Mouse (Mus musculus): Measurements from ENCODE around the gene Socs3.

The Socs3 gene

GRCm38 (mm10) chr11:117969945-117970872 lies at the start of gene Socs3:
TSS of gene Socs3 (minus strand) at chr11:117970047.
- in situ Hi-C loops (cut with MboI; ENCODE audit: low pct_unique_long_range_greater_than_20kb in 1 of 2, low sequenced_read_pairs in 2 of 2, unreplicated experiment in 1 of 2): loop anchor here in 1 of 2 experiments (5.0 kb wide), 1 partner anchor 52 kb away; no protein-coding TSS in a partner anchor

- in situ Hi-C loops (cut with MboI; ENCODE audit: low pct_unique_long_range_greater_than_20kb in 1 of 2, low sequenced_read_pairs in 2 of 2, unreplicated experiment in 1 of 2): no loop called here
Observed at GRCm38 (mm10) chr11:118018328-118018727, 48.5 kb upstream of the Socs3 start.

GRCm38 (mm10) chr11:118015381-118016145 lies 45.7 kb upstream of the Socs3 start:
- in situ Hi-C loops (cut with MboI; ENCODE audit: low pct_unique_long_range_greater_than_20kb in 1 of 2, low sequenced_read_pairs in 2 of 2, unreplicated experiment in 1 of 2): no loop called here

GRCm38 (mm10) chr11:118014391-118014995 lies 44.6 kb upstream of the Socs3 start:
- in situ Hi-C loops (cut with MboI; ENCODE audit: low pct_unique_long_range_greater_than_20kb in 1 of 2, low sequenced_read_pairs in 2 of 2, unreplicated experiment in 1 of 2): no loop called here

- in situ Hi-C loops (cut with MboI; ENCODE audit: low pct_unique_long_range_greater_than_20kb in 1 of 2, low sequenced_read_pairs in 2 of 2, unreplicated experiment in 1 of 2): no loop called here
Observed at GRCm38 (mm10) chr11:118013339-118013738, 43.5 kb upstream of the Socs3 start.

GRCm38 (mm10) chr11:118012595-118012994 lies 42.7 kb upstream of the Socs3 start:
- in situ Hi-C loops (cut with MboI; ENCODE audit: low pct_unique_long_range_greater_than_20kb in 1 of 2, low sequenced_read_pairs in 2 of 2, unreplicated experiment in 1 of 2): no loop called here

- in situ Hi-C loops (cut with MboI; ENCODE audit: low pct_unique_long_range_greater_than_20kb in 1 of 2, low sequenced_read_pairs in 2 of 2, unreplicated experiment in 1 of 2): no loop called here
Observed at GRCm38 (mm10) chr11:118009865-118010571, 40.2 kb upstream of the Socs3 start.

GRCm38 (mm10) chr11:118008843-118009242 lies 39.0 kb upstream of the Socs3 start:
- in situ Hi-C loops (cut with MboI; ENCODE audit: low pct_unique_long_range_greater_than_20kb in 1 of 2, low sequenced_read_pairs in 2 of 2, unreplicated experiment in 1 of 2): no loop called here

GRCm38 (mm10) chr11:118008144-118008805 lies 38.4 kb upstream of the Socs3 start:
- in situ Hi-C loops (cut with MboI; ENCODE audit: low pct_unique_long_range_greater_than_20kb in 1 of 2, low sequenced_read_pairs in 2 of 2, unreplicated experiment in 1 of 2): no loop called here

GRCm38 (mm10) chr11:118007460-118008143 lies 37.8 kb upstream of the Socs3 start:
- in situ Hi-C loops (cut with MboI; ENCODE audit: low pct_unique_long_range_greater_than_20kb in 1 of 2, low sequenced_read_pairs in 2 of 2, unreplicated experiment in 1 of 2): no loop called here

- in situ Hi-C loops (cut with MboI; ENCODE audit: low pct_unique_long_range_greater_than_20kb in 1 of 2, low sequenced_read_pairs in 2 of 2, unreplicated experiment in 1 of 2): no loop called here
Observed at GRCm38 (mm10) chr11:118004217-118004616, 34.4 kb upstream of the Socs3 start.

- in situ Hi-C loops (cut with MboI; ENCODE audit: low pct_unique_long_range_greater_than_20kb in 1 of 2, low sequenced_read_pairs in 2 of 2, unreplicated experiment in 1 of 2): no loop called here
Observed at GRCm38 (mm10) chr11:118003718-118004117, 33.9 kb upstream of the Socs3 start.

- in situ Hi-C loops (cut with MboI; ENCODE audit: low pct_unique_long_range_greater_than_20kb in 1 of 2, low sequenced_read_pairs in 2 of 2, unreplicated experiment in 1 of 2): no loop called here
Observed at GRCm38 (mm10) chr11:118003176-118003575, 33.3 kb upstream of the Socs3 start.

GRCm38 (mm10) chr11:118000565-118001215 lies 30.8 kb upstream of the Socs3 start:
- in situ Hi-C loops (cut with MboI; ENCODE audit: low pct_unique_long_range_greater_than_20kb in 1 of 2, low sequenced_read_pairs in 2 of 2, unreplicated experiment in 1 of 2): no loop called here

- in situ Hi-C loops (cut with MboI; ENCODE audit: low pct_unique_long_range_greater_than_20kb in 1 of 2, low sequenced_read_pairs in 2 of 2, unreplicated experiment in 1 of 2): no loop called here
Observed at GRCm38 (mm10) chr11:118000083-118000482, 30.2 kb upstream of the Socs3 start.

GRCm38 (mm10) chr11:117999260-117999934 lies 29.6 kb upstream of the Socs3 start:
- in situ Hi-C loops (cut with MboI; ENCODE audit: low pct_unique_long_range_greater_than_20kb in 1 of 2, low sequenced_read_pairs in 2 of 2, unreplicated experiment in 1 of 2): no loop called here

Measured in mouse embryonic stem cell (cell line).